Mouse (Mus musculus) heart, postnatal 10 days (tissue): ENCODE results near the gene Pak1ip1. TPM values are rescaled to one million over a fixed set of nuclear protein-coding genes. Genes with fewer than 3 reads are reported as not detected.

Experiments used
- total RNA-seq, 2 experiments: library from RNA; stranded (reverse); gene quantifications; 2 replicates each; pipeline ENCODE4 v1.2.3; 2021

Gene Pak1ip1
- total RNA-seq, 2 experiments from 2014 or later, result 30.2 to 33.4 TPM

Other genes starting within 250 kb of the Pak1ip1 start
- gene Gcnt2, start 141.3 kb upstream of the Pak1ip1 start, total RNA-seq, result 10 to 100 TPM in 1 of 2 experiments, 1 to 10 TPM in 1; 9.3 to 12.8 TPM
- gene Tmem14c, start 15.3 kb downstream of the Pak1ip1 start, total RNA-seq, result 100 to 1,000 TPM; 193 to 203 TPM
- not detected for gene Mak, start 78.7 kb downstream of the Pak1ip1 start, total RNA-seq
- not detected for gene Gcm2, start 110.0 kb downstream of the Pak1ip1 start, total RNA-seq
- not detected for gene Sycp2l, start 113.3 kb downstream of the Pak1ip1 start, total RNA-seq
- gene Elovl2, start 219.4 kb downstream of the Pak1ip1 start, total RNA-seq, result under 1 TPM; 0.31 to 0.50 TPM
- 10 to 100 TPM; 19.8 to 21.9 TPM for gene Smim13, start 248.8 kb downstream of the Pak1ip1 start, total RNA-seq